Mouse (Mus musculus): ENCODE measurements around the gene Knstrn. TPM values are rescaled to one million over a fixed set of nuclear protein-coding genes. Genes with fewer than 3 reads are reported as not detected.

Gene Knstrn
- polyA plus RNA-seq, 1 experiment from 2014 or later = 29.0 TPM

- no peaks in the 10 kb centered on the region for H3K27me3 ChIP-seq (ENCODE audit: control insufficient read depth, insufficient read depth, low read length)
- ATAC-seq (ENCODE audit: low FRiP score, low TSS enrichment) = peak; percentile 87
- peak; percentile 99 for TF ChIP-seq CTCF (IDR thresholded peaks at IDR 0.05; ENCODE audit: low read depth)
- no peak for TF ChIP-seq EP300 (optimal IDR thresholded peaks at IDR 0.05)
- H3K9ac ChIP-seq (ENCODE audit: low read length) = peak overlapping the region; percentile 55; the same call in 1 of the 2 replicates
- peak overlapping the region; percentile 36; the same call in 1 of the 2 replicates for H3K4me3 ChIP-seq (ENCODE audit: low read depth, low read length)
- no peaks in the 10 kb centered on the region for H3K36me3 ChIP-seq (ENCODE audit: control insufficient read depth, insufficient read depth, low read length)
- 4% methylated on average over 32 of the region's 32 CpGs for WGBS
- DNase-seq (ENCODE audit: low spot score) = peak; percentile 86
- 0 out of 2 replicates have a peak overlapping the region, but pooled peaks have one; percentile 35 for H3K27ac ChIP-seq (replicated peaks)
- H3K4me2 ChIP-seq (replicated peaks; ENCODE audit: low read depth) = peak overlapping the region; percentile 69
- H3K9me3 ChIP-seq (ENCODE audit: control insufficient read depth, low read length) = no peaks in the 10 kb centered on the region
- H3K4me1 ChIP-seq (replicated peaks; ENCODE audit: control insufficient read depth, insufficient read depth) = no peaks in the 10 kb centered on the region
Measured at GRCm38 (mm10) chr2:118882840-118883679, 69.3 kb downstream of the Knstrn start.

- no peak for DNase-seq (ENCODE audit: low spot score)
- H3K4me2 ChIP-seq (replicated peaks; ENCODE audit: low read depth) = no peak overlapping the region
Measured at GRCm38 (mm10) chr2:118887440-118887839, 73.6 kb downstream of the Knstrn start.

GRCm38 (mm10) chr2:118887845-118888548, 74.2 kb downstream of the Knstrn start:
- H3K9me3 ChIP-seq (ENCODE audit: control insufficient read depth, low read length) = no peaks in the 10 kb centered on the region
- no peak for ATAC-seq (ENCODE audit: low FRiP score, low TSS enrichment)
- H3K9ac ChIP-seq (ENCODE audit: low read length) = no peak overlapping the region
- H3K27me3 ChIP-seq (ENCODE audit: control insufficient read depth, insufficient read depth, low read length) = no peaks in the 10 kb centered on the region; the same call in 1 of the 2 replicates
- TF ChIP-seq EP300 (optimal IDR thresholded peaks at IDR 0.05) (no peak), CTCF (IDR thresholded peaks at IDR 0.05; ENCODE audit: low read depth) (no peak)
- no peak overlapping the region for H3K4me3 ChIP-seq (ENCODE audit: low read depth, low read length)
- no peak overlapping the region for H3K4me2 ChIP-seq (replicated peaks; ENCODE audit: low read depth)
- H3K27ac ChIP-seq (replicated peaks) = no peak overlapping the region
- 22% methylated on average over 14 of the region's 14 CpGs for WGBS
- H3K36me3 ChIP-seq (ENCODE audit: control insufficient read depth, insufficient read depth, low read length) = no peaks in the 10 kb centered on the region
- DNase-seq (ENCODE audit: low spot score) = peak; percentile 27
- no peaks in the 10 kb centered on the region for H3K4me1 ChIP-seq (replicated peaks; ENCODE audit: control insufficient read depth, insufficient read depth)

More at GRCm38 (mm10) chr2:118887440-118887839, 73.6 kb downstream of the Knstrn start:
- H3K27me3 ChIP-seq (ENCODE audit: control insufficient read depth, insufficient read depth, low read length) = no peaks in the 10 kb centered on the region; the same call in 1 of the 2 replicates
- no peak for ATAC-seq (ENCODE audit: low FRiP score, low TSS enrichment)
- H3K4me3 ChIP-seq (ENCODE audit: low read depth, low read length) = no peak overlapping the region
- no peaks in the 10 kb centered on the region for H3K4me1 ChIP-seq (replicated peaks; ENCODE audit: control insufficient read depth, insufficient read depth)
- no peak overlapping the region for H3K27ac ChIP-seq (replicated peaks)
- no peaks in the 10 kb centered on the region for H3K36me3 ChIP-seq (ENCODE audit: control insufficient read depth, insufficient read depth, low read length)
- H3K9me3 ChIP-seq (ENCODE audit: control insufficient read depth, low read length) = no peaks in the 10 kb centered on the region
- no peak overlapping the region for H3K9ac ChIP-seq (ENCODE audit: low read length)
- 53% methylated on average over 13 of the region's 13 CpGs for WGBS
- no peak for TF ChIP-seq EP300 (optimal IDR thresholded peaks at IDR 0.05)
- no peak for TF ChIP-seq CTCF (IDR thresholded peaks at IDR 0.05; ENCODE audit: low read depth)

GRCm38 (mm10) chr2:118891173-118891572, 77.4 kb downstream of the Knstrn start:
- DNase-seq (ENCODE audit: low spot score) (no peak), ATAC-seq (ENCODE audit: low FRiP score, low TSS enrichment) (no peak)
- Histone ChIP-seq H3K27ac (replicated peaks) (no peak overlapping the region), H3K9ac (ENCODE audit: low read length) (no peak overlapping the region), H3K9me3 (ENCODE audit: control insufficient read depth, low read length) (no peaks in the 10 kb centered on the region), H3K36me3 (ENCODE audit: control insufficient read depth, insufficient read depth, low read length) (no peaks in the 10 kb centered on the region), H3K4me2 (replicated peaks; ENCODE audit: low read depth) (no peak overlapping the region), H3K27me3 (ENCODE audit: control insufficient read depth, insufficient read depth, low read length) (no peaks in the 10 kb centered on the region; the same call in none of the 2 replicates), H3K4me1 (replicated peaks; ENCODE audit: control insufficient read depth, insufficient read depth) (no peaks in the 10 kb centered on the region), H3K4me3 (ENCODE audit: low read depth, low read length) (no peak overlapping the region)
- 84% methylated on average over 4 of the region's 4 CpGs for WGBS
- no peak for TF ChIP-seq CTCF (IDR thresholded peaks at IDR 0.05; ENCODE audit: low read depth)
- TF ChIP-seq EP300 (optimal IDR thresholded peaks at IDR 0.05) = no peak

- WGBS = 2% methylated on average over 36 of the region's 38 CpGs
- H3K27ac ChIP-seq (replicated peaks) = no peak overlapping the region
- ATAC-seq (ENCODE audit: low FRiP score, low TSS enrichment) (peak; percentile 28; the same call in 1 of the 2 replicates), DNase-seq (ENCODE audit: low spot score) (peak; percentile 64)
- H3K36me3 ChIP-seq (ENCODE audit: control insufficient read depth, insufficient read depth, low read length) = no peaks in the 10 kb centered on the region
- H3K9ac ChIP-seq (ENCODE audit: low read length) = peak overlapping the region; percentile 43
- peaks cover 2% of the 10 kb centered on the region for H3K27me3 ChIP-seq (ENCODE audit: control insufficient read depth, insufficient read depth, low read length)
- H3K9me3 ChIP-seq (ENCODE audit: control insufficient read depth, low read length) = no peaks in the 10 kb centered on the region
- peak overlapping the region; percentile 48 for H3K4me3 ChIP-seq (ENCODE audit: low read depth, low read length)
- H3K4me2 ChIP-seq (replicated peaks; ENCODE audit: low read depth) = peak overlapping the region; percentile 76
- TF ChIP-seq EP300 (optimal IDR thresholded peaks at IDR 0.05) = no peak
- no peak for TF ChIP-seq CTCF (IDR thresholded peaks at IDR 0.05; ENCODE audit: low read depth)
- peaks cover 8% of the 10 kb centered on the region; the same call in 1 of the 2 replicates for H3K4me1 ChIP-seq (replicated peaks; ENCODE audit: control insufficient read depth, insufficient read depth)
Measured at GRCm38 (mm10) chr2:118895990-118896913, 82.4 kb downstream of the Knstrn start.

Data from stomach, postnatal 0 days (tissue).